Mouse (Mus musculus): ENCODE results near the gene Gsg1l.

DNA sequence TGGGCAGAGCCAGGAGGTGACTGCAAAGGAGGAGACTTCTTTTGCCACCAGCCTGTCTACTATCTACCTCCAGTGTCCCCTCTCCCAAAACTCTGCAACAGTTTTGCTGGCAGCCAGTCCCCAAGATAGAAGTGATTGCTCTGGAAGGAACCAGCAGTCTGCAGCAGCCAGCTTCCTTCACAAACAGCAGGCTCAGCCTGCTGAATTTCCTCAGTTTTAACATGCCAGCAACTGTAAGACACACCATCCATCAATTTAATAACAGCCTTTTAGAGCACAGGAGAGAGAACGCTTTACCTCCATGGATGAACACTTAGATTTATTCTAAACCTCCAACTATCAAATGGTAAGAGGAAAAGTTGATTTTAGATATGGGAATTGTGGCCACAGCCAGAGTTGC is 218.2 kb downstream of the Gsg1l start:
- TF ChIP-seq POLR2A (IDR thresholded peaks at IDR 0.05; ENCODE audit: insufficient read depth, low read length) (no peak), CTCF (IDR thresholded peaks at IDR 0.05; ENCODE audit: low read depth, low read length) (no peak), EP300 (IDR thresholded peaks at IDR 0.05; ENCODE audit: insufficient read depth, low read depth, low read length) (no peak)

All from ES-Bruce4 (cell line).